Mouse (Mus musculus): Measurements from ENCODE around the gene Gm49318.
"Not testable (repeated sequence)": the region's sequence is repeated elsewhere in the genome, so short reads cannot be mapped to it uniquely, and the experiment has no call there.

The Gm49318 gene

DNA sequence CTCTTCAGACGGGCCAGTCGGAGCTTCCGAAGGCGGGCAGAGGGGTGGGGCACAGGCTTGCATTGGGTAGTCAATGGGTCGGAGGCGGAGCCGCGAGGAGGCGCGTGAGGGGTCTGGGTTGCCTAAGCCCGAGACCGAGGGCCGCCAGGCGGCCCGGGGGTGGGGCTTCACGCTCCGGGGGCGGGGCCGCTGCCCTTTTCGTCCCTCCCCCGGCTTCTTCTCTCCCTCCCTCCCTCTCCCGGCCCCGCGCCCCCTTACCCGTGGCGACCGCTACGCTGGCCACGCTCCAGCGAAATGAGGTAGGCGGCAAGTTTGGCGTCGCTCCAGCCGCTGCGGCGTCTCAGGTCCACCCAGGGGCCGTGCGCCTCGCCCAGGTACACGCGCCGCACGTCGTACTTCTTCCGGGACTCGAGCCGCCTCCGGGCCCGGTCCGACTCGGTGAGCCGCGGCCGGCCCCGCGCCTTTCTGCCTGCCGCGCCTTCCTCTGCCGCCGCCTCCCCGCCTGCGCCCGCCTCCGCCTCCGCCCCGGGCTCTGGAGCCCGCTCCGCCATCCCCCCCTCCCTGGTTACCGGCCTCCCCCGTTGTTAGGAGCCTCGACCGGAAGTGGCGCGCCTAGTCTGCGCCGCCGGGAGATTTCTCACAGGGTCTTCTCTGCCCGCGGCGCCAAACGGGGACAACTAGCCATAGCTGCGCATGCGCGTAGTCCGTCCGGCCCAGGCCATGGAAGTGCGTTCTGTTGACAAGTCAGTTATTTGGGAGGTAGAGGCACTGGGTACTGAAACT lies at the start of gene Gm49318, which contains the start of gene Zfp653:
TSS of gene Gm49318 (minus strand) at position 469 of the 783 bp plus-strand sequence.
TSS of gene Zfp653 (minus strand) at position 586 of the 783 bp plus-strand sequence.
- peak; percentile 98 for DNase-seq

GRCm38 (mm10) chr9:22119543-22119942 lies 48.5 kb upstream of the Gm49318 start:
- DNase-seq, result no peak

DNA sequence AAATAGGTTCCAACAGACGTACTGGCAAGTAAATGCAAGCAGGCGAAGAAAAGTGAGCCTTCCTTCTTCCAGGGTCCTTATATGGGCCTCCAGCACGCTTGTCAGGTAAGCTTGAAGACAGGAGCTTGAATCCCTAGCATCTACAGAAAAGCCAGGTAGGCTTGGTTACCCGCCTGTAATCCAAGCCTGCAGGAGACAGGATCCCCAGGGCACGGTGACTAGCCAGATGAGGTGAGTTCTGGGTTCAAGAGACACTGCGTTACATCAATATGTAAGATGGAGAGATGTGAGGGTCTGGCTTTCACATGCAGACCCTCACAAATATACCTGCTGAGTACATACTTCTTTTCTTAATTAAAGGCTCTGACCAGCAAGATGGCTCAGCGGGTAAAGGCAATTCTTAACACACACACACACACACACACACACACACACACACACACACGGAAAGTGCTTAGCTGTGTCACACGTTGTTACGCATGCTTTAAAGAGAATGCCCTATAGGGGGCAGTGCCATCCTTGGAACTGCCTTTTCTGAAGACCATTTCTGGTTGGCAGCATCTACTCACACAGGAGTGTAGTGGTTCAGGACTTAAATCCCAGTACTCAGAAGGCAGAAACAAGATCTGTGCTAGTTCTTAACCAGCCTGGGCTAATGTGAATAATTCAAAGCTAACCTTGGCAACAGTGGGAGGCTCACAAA lies 46.8 kb upstream of the Gm49318 start:
- DNase-seq, result peak; percentile 63 to 82

GRCm38 (mm10) chr9:22116740-22117426 lies 45.8 kb upstream of the Gm49318 start, which contains the start of gene Elof1:
Gene Elof1, minus strand, starts transcription at chr9:22117172.
- peak; percentile 93 to 96 for DNase-seq

DNA sequence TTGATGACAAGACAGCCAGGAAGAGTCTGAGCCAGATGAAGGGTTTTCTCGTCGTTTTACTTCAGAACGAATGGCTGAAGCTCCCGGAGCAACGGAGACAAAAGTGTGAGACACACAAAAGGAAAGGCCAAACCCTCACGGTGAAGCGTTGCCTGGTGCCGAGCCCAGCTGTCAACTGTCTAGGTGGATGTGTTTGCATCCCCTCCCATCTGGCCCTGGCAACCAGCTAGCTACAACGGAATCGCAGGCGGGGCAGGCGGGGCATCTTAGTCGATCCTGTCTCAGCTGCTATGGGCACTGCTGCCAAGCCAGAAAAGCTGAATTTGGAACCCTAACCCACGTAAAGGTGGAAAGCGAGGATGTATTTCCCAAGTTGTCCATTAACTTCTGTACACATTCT lies 45.0 kb upstream of the Gm49318 start:
- DNase-seq, result peak in 1 of 2 experiments; percentile 35

DNA sequence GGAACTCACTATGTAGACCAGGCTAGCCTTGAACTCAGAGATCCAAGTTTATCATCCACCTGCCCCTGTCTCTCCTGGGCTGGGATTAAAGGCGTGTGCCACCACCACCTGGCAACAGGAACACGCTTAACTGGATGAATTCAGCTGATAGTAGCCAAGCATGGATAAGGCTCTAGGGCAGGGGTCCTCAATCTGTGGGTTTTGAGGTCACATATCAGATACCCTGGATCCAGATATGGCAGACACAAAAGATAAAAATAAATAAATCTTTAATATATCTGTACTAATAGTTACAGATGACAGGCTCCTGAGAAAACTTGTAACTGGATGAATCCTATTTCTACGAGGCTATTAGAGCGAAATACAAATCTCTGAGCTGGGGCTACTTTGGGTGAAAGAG lies 44.6 kb upstream of the Gm49318 start:
- no peak for DNase-seq

DNA sequence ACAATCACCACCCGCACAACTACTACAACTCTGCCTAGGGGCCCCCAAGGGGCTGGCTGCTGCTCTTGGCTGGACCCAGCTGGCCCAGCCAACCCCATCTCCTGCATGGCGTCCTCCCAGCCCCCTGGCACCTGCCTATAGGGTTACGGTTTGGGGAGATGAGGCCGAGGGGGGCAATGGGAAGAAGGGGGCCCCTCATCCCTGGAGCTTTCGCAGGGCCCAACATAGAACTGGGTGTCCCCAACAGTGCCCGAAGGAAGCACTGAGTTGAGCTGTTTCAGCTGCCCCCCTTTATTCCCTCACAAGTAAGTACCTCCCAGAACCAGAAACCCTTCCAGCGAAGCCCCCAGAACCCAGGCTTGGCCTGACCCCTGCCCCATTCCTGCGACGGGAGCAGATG lies 37.1 kb upstream of the Gm49318 start:
- DNase-seq, result no peak

DNA sequence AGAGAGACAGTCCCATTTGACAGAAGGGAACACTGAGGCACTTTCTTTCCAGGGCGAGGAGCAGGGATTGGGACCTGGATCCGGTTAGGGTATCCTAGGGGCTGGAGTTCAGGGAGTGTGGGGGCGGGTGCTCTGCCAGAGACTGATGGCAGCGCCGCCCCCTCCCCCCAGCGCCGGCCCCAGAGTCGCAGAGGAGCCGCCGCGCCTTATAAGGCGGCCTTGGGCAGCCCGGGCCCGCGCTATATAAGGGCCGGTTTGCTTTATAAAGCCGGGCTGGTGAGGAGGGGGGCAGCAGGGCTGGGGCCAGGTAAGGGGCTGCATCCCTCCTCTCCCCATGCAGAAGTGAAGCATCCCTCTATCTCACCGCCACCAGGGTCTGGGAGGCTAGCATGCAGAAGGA lies 28.9 kb upstream of the Gm49318 start:
- no peak for DNase-seq

DNA sequence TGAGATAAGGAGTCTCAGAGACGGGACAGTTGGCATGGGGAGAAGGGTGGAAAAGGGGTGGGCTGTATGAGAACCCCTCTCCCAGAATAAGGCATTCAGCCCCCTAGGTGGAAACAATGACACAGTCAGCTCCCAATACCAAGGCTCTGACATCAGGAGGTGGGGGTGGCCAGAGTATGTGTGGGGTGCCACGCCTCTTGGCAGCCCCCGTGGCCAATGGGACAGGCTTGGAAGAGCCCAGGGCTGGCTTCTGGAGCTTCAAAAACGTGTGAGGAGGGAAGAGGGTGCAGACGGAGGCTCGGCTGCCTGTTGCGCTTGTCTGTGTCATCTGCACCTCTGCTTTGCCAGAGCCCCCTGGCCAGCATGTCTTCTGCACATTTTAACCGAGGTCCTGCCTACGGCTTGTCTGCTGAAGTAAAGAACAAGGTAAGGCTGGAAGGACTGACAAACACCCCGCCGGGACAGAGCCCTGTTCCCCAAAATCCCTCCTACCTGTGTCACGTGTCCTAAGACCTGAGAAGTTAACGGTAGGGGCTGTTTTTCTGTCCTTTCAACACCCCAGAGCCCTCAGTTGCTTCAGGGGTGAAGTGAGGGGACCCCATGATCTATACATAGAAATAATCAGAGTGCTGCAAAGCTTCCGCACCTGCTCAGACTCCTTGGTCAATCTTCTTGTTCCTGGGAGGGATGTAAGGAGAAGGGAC lies 28.1 kb upstream of the Gm49318 start, which contains the start of gene Cnn1:
TSS of gene Cnn1 (plus strand) at position 224 of the 704 bp plus-strand sequence.
- DNase-seq, result no peak

DNA sequence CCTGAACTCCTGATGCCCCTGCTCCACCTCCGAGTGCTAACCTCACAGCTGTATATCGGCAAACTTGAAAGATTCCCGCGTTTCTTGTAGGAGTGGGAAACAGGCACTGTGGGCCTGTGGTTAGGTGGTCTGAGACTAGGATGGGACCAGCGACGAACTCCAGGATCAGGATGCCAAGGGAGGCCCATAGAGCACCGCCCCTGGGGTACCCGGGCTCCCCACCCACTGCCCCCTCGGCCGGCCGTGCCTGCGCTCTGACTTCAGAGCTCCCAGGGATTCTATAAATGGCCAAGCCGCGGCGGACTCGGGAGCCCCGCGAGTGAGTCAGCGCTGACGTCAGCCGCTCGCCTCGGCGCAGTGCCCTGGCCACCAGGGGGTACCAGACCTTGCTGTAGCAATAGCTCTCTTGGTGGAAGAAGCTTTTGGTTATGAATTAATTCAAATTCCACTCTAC lies 24.8 kb upstream of the Gm49318 start:
- peak; percentile 90 to 95 for DNase-seq

DNA sequence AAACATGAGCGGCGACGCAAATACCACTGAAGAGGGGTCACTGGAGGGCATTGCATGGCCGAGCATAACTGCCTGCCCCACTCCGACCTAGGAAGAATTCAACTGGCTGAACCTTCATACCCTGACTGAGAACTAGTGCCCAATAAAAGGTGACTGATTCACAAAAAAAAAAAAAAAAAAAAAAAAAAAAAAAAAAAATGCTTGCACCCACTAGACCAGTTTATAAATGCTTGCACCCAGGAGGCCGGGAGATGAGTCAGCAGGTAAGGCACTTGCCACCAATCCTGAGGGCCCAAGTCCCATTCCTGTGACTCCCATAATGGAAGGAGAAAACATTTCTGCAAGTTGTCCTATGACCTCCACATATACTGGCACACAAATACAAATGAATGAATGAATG lies 21.7 kb upstream of the Gm49318 start:
- DNase-seq, result no peak

DNA sequence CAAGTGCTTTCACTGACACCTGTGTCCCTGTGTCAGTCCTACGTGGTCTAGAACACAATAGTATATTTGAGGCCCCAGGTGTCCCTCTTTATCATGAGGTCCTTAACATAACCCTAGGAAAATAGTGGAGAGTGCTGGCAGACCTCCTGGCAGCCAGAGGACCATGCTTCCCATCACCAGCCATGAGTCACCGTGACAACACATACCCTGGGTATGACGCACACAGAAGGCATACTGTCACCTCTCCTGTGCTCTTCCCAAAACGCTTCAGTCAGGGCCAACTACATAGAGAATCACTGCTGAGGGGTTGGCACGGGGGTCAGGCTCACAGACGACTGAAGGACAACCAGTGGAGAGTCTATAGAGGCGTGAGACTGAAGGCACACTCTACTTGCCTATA lies 18.9 kb upstream of the Gm49318 start:
- no peak for DNase-seq

GRCm38 (mm10) chr9:22089281-22089680 lies 18.2 kb upstream of the Gm49318 start:
- DNase-seq, result no peak

- no peak for DNase-seq
Measured at GRCm38 (mm10) chr9:22087034-22087618, 16.1 kb upstream of the Gm49318 start.

- DNase-seq, result no peak
Measured at GRCm38 (mm10) chr9:22086012-22086411, 15.0 kb upstream of the Gm49318 start.

DNA sequence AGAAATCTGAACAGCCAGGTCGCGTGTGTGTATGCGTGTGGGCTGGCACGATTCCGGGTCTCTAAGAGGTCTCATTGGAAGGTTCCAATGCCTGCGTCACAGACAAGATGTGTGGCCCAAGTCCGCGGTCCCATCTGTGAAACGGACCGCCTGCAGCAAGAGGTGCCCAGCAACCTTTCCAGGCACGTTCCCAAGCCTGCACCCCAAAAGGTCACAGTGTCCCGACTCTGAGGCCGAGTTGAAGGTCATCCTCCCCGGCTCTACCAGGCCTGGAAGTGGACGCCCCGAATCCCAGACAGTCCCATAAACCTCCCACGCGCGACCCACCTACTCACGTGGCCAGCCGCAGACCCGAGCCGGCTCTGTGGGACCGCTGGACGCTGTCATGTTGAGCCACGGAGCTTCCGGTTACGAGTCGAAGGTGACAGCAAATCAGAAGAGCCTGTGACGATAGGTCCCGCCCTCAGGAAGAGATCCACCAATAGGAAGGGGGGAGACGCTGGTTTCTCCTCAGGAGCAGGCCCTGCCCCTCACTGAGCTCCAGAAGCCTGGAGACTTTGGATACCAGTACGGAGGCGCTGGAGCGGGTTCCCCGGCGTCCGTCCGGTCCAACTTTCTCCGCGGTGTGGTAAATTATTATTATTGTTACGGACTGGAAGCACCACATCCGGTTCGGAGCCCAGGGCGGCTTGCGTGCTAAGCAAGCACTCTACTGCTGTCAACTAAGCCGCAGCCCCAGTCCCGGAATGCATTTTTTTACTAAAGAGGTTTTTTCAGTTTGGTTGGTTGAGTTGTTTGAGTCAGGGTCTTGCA lies 14.2 kb upstream of the Gm49318 start, which contains the start of gene Ecsit:
TSS of gene Ecsit (minus strand) at position 417 of the 813 bp plus-strand sequence.
- peak; percentile 94 to 95 for DNase-seq

DNA sequence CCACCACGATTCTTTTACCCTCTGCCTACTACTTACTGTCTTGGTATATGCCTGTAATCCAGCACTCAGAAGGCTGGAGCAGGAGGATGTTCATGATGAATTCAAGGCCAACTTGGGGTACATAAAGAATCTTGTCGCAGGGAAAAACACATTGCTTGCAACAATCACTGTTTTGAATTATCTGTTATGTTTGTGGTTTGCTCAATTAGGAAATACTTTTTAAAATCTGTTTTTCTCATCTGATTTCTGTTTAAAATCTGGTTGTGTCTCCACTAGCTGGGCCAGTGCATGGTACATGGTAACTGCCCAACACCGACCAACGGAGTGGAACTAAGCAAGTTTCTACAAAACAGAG lies 13.6 kb upstream of the Gm49318 start:
- no peak for DNase-seq

GRCm38 (mm10) chr9:22076223-22076622 lies 5.2 kb upstream of the Gm49318 start:
- no peak for DNase-seq

DNA sequence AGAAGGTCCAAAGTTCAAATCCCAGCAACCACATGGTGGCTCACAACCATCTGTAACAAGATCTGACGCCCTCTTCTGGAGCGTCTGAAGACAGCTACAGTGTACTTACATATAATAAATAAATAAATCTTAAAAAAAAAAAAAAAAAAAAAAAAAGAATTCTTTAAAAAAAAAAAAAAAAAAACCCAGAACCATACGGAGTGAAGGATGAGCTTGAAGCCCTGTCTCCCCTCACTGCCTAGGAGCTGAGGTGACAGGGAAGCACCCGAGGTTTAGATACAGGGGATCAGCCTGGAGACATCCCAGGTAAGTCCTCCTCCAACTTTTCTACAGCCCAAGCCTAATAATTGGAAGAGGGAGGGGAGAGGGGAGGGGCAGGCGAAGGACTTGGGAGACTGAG lies 4.7 kb upstream of the Gm49318 start:
- not testable (repeated sequence) for DNase-seq

DNA sequence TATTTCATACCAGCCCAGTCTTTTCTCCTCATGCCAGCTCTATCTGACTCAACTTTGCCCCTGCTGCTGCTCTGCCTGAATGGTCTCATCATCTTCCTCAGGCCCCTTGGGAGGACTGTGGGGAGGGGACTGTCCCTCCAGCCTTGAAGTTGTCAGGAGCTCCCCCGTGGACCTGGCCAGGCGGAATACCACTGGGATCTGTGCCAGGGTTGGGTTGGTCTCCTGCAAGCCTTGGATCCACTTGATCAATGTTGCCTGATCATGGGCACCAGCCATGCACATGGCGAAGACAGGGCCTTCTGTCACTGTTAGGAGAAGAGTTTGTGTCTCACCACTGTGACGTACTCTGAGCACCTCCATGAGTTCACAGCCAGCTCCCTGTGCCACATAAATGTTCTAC lies 1.2 kb upstream of the Gm49318 start:
- peak; percentile 27 to 56 for DNase-seq

GRCm38 (mm10) chr9:22069881-22070553 lies 1.0 kb downstream of the Gm49318 start:
- no peak for DNase-seq
